Mouse (Mus musculus): Measurements from ENCODE around the gene Vwa3a.

Gene Vwa3a

GRCm38 (mm10) chr7:120746821-120747220 lies 7.7 kb downstream of the Vwa3a start:
- no peak for DNase-seq (ENCODE audit: low spot score)

DNA sequence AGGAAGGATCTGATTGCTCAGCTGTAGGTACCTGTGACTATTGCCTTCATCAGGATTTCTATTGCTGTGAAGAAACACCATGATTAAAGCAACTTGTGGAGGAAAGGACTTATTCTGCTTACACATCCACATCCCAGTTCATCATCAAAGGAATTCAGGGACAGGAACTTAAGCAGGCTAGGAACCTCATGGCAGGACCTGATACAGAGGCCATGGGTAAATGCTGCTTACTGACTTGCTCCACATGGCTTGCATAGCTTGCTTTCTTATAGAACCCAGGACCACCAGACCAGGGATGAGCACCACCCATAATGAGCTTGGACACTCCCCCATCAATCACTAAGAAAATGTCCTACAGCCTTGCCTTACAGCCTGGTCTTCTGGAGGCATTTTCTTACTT lies 9.4 kb downstream of the Vwa3a start:
- DNase-seq (ENCODE audit: low spot score): no peak

DNA sequence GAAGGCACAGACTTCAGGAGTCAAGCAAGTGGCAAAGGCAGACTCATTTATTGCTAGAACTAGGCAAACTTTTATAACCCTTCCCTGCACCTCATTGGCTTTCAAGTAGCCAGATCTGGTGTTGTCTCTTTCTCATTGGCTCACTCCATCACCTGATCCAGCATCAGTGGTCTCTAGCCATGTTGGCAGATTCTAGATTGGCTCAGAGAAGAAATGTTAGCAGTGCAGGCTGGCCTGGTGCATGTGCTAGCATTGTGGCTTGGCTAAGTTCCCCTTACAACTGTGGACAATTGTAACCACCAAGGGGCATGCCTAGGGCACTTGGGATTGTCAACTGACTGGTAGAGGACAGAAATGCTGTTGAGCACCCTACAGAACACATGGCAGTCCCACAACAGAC lies 12.2 kb downstream of the Vwa3a start:
- DNase-seq (ENCODE audit: low spot score): no peak

DNA sequence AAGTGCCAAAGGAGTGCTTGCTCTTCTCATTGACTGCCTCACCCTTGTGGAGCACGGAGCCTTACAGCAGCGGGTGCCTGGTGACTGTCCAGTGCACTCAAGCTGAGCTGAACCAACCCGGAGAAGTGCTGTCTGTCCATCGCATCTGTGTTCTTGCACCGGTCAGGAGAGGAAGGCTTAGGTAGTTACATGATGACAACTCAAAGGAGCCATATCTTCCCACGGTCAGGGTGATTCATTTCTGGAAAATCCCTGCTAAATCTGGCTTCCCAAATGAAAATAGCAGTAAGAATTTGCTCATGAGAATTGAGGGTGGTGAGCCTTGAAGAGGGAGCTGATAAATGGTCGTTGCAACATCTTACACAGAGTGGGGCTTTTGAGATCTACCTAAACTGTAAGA lies 12.8 kb downstream of the Vwa3a start:
- no peak for DNase-seq (ENCODE audit: low spot score)

GRCm38 (mm10) chr7:120754671-120755070 lies 15.6 kb downstream of the Vwa3a start:
- DNase-seq (ENCODE audit: low spot score): peak; percentile 92

GRCm38 (mm10) chr7:120767369-120767768 lies 28.3 kb downstream of the Vwa3a start:
- no peak for DNase-seq (ENCODE audit: low spot score)

DNA sequence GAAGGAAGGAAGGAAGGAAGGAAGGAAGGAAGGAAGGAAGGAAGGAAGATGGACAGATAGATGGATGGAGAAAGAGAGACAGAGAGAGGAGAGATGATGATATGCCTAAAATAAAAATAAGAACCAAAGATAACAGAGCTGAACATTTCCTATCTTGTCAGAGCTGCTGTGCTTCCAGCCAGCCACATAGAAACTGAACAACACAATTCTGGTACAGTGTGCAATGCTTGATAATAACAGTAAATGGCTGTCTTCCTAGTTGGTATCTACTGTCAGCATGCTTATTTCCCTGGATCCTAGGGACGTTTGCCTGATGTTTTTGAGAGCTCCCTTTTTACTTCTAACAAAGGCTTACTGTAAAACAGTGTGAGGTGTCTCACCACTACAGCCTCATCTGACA lies 32.3 kb downstream of the Vwa3a start:
- no peak for DNase-seq (ENCODE audit: low spot score)

DNA sequence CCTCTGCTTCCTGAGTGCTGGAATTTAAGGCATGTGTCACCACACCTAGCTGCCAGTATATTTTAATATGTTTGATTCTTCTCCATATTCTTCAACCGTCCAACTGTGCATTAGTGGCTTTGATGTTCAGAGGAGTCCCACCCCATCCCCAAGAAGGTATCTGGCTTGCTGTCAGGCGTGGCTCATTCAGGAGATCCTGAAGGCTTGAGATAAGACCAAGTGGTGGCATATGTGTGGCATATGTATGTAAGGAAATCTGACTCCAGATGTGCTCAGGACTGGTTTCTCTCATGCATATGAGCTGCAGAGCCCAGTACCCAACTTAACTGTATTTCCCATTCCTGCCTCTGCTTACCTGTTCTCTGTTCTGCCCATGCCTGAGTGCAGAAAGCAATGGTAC lies 38.9 kb downstream of the Vwa3a start:
- no peak for DNase-seq (ENCODE audit: low spot score)

DNA sequence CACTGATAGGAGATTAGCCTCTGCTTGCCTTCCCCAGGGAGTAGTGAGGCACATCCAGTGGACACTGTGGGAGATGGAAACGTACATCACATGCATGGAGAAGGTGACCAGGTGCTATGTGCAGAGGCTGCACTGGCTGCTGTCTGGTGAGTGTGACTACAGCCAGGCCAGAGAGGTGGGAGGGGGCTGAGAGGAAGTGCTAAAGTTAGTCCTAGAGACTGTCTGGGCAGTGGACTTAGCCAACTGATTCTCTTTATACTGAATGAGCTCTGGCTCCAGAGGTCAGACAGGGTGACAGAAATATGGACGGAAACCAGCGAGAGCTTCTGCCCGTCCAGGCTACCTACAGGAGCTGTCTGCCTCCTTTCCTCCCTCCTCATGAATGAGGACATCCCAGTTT lies 56.4 kb downstream of the Vwa3a start:
- DNase-seq (ENCODE audit: low spot score): no peak

- no peak for DNase-seq (ENCODE audit: low spot score)
Measured at GRCm38 (mm10) chr7:120796369-120796768, 57.3 kb downstream of the Vwa3a start.

GRCm38 (mm10) chr7:120803268-120803667 lies 64.2 kb downstream of the Vwa3a start:
- no peak for DNase-seq (ENCODE audit: low spot score)

DNA sequence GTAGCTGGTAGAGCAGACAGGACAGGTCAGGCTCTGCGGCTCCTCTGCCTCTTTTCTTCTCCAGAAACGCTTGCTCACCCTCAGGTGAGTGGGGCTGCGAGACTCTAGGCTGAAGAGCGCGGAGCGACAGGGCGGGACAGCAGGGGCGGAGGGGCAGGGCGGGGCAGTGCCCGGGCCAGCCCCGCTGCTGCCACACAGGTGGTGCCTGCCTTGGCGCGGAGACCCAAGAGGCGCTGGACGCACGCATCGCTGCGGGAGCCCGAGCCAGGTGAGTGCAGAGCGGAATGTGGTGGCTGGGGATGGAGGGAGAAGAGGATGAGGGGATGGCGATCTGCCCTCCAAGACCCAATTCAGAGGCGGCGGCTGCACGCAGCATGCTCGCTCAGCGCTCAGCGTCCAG lies 70.6 kb downstream of the Vwa3a start:
- no peak for DNase-seq (ENCODE audit: low spot score)

- DNase-seq (ENCODE audit: low spot score): no peak
Measured at GRCm38 (mm10) chr7:120811834-120812415, 72.8 kb downstream of the Vwa3a start, which contains the start of gene Gm5737. Gm5737 (plus strand) TSS chr7:120812365.

DNA sequence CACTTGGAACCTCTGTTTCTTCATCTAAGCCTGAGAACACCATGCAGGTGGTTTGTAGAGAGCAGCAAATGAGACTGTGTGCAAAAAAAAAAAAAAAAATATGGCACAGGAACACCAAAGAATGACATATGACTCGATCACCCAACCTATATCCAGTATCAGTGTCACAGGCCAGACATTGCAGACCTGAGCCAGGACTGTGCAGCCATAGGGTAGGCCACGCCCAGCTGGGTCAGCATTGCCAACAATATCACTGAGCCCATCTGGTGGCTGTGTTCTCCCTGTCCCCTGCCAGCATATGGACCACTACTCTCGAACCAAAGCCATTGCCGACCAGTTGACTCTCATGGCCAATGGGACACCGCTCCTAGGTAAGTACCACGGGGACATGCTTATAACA lies 78.4 kb downstream of the Vwa3a start:
- no peak for DNase-seq (ENCODE audit: low spot score)

- DNase-seq (ENCODE audit: low spot score): no peak
Measured at GRCm38 (mm10) chr7:120819386-120819785, 80.3 kb downstream of the Vwa3a start.

GRCm38 (mm10) chr7:120823248-120823647 lies 84.1 kb downstream of the Vwa3a start:
- DNase-seq (ENCODE audit: low spot score): peak; percentile 70

- no peak for DNase-seq (ENCODE audit: low spot score)
Measured at GRCm38 (mm10) chr7:120825097-120825496, 86.0 kb downstream of the Vwa3a start.

- DNase-seq (ENCODE audit: low spot score): peak; percentile 58
Measured at GRCm38 (mm10) chr7:120826408-120826807, 87.3 kb downstream of the Vwa3a start.

DNA sequence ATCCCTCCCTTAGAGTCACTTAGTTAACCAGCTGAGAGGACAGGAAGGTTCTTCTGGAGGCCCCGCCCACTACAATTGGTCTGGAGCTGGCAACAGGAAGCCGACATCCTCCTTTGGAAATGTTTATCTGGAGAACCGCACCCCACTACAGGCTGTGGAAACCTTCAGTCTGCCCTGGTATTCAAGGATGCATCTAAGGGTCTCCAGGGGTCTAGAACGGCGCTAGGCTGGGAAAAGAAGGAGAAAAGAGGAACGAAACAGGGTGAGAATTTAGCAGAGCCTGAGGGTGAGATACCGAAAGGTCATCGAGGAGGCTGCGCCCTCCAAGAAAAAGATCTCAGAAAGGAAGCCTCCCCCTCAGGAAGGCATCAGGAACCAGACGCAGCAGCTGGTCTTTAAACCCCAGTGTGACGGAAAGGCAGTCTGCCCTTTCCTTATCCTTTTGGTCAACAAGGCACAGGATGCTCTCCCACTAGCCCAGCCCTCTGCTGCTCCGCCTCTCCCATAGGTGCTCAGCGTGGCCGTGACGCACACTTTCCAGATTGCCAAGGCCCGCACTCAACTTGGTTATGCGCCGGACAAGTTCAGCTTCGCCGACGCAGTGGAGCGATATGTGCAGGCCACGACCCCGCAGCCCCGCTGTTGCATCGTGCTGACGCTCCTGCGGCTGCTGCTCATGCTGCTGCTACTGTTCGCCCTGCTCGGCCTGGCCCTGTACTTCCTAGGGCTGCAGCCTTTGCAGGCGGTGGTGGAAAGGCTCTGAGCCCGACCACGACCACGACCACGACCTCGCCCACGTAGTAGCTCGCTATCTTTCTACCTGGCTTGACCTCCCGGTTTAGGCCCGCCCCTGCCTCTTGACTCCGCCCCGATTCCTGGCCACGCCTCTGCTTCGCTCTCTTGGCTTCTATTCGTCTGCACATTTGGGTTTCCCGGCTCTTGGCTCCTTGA lies 91.6 kb downstream of the Vwa3a start:
- DNase-seq (ENCODE audit: low spot score): peak; percentile 72

- peak; percentile 28 for DNase-seq (ENCODE audit: low spot score)
Measured at GRCm38 (mm10) chr7:120834426-120834825, 95.3 kb downstream of the Vwa3a start.

DNA sequence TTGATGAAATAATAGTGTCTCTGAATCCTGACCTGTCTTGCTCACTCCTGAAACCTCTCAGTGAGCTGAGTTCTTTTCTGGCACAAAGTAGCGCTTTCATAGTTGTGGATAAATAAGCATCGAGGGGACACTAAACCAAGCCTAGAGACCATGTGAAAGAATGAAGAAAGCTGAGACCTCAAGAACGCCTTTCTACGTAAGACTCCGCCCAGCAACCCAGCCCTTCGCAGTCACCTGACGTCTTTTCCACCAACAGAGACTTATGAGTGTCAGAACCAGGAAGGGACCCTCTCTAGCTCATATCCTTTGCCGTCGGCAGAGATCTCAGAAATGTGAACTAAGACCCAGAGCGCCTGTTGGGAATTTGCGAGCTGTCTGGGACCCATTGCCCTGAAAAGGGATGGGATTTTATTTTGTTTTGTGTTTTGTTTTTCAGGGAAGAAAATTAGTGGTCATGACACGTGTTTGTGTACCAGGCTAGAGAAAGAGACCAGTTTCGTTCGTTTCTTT lies 95.8 kb downstream of the Vwa3a start:
- DNase-seq (ENCODE audit: low spot score): peak; percentile 88

GRCm38 (mm10) chr7:120835449-120836359 lies 96.6 kb downstream of the Vwa3a start:
- DNase-seq (ENCODE audit: low spot score): peak; percentile 96
